Mouse (Mus musculus) adrenal gland, postnatal 36 days (tissue): ENCODE measurements at regions not wholly inside any gene's neighbourhood (a gene's known extent, or its start where the extent isn't known, plus 50 kb on each side); places are given as distances from the start of the nearest gene placed in this dataset.
A peak's percentile ranks its signal among the peaks of the same experiment; 100 is the strongest.

Experiments
- DNase-seq, 2 experiments: peaks; one replicate each; pipeline ENCODE4 v3.0.0; 2021; ENCODE audit warnings: mixed read lengths in 1 of 2

- no peak for DNase-seq
These were observed 144.5 kb upstream of the Tle3 start for GRCm38 (mm10) chr9:61227492-61228229.

DNA sequence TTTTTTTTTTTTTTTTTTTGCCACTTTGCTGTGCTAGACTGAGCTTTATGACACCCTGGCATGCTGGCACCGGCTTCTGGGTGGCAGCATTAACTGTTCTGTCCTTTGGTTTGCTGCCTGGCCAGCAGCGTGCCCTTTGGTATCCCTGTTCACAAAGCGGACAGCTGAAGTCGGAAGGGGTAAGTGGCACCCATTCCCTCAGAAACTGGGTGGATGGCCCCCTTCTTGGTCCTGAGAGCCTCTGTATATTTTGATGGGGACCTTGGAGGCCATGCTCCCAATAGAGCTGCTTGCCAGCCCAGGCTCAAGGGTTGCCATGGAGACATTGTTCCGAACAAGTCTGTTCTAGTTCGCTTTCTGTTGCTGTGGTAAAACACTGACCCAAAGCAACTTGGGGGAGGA lies 143.9 kb upstream of the Tle3 start:
- peak in 1 of 2 experiments; percentile 5 for DNase-seq

DNA sequence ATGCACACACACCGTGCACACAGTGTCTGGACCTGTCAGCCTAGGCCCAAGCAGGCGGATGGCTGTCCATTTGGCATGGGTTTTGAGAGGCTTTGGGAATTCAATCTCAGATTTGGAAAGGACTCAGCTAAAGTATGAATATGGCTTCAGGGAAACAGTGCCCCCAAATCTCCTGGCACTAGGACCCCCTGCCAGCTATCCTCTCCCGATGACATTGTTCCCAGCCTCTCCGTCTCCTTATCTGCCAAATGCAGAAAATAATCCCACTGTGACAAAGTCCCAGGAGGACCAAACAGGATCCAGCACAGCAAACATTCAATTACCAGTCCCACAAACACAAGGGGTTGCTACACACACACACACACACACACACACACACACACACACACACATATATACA lies 141.9 kb upstream of the Tle3 start:
- DNase-seq, result no peak

DNA sequence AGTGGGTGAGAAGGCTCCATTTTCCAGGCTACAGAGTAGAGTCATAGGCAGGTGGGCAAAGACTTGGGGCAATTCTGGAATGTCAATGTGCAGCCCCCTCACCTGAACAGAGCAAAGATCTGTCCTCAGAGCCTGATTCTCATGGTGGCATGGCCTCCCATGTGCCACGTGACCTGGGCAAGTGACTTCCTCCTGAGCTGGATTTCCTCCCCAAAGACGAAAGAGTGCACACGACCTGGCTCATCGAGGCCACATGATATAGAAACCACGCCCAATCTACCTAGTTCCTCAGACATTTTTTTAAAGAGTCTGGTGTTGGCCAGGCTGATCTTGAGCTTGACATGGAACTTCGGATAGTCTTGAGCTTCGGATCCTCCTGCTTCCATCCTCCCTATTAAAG lies 139.5 kb upstream of the Tle3 start:
- no peak for DNase-seq

GRCm38 (mm10) chr9:61233251-61233650 lies 138.9 kb upstream of the Tle3 start:
- no peak for DNase-seq

DNA sequence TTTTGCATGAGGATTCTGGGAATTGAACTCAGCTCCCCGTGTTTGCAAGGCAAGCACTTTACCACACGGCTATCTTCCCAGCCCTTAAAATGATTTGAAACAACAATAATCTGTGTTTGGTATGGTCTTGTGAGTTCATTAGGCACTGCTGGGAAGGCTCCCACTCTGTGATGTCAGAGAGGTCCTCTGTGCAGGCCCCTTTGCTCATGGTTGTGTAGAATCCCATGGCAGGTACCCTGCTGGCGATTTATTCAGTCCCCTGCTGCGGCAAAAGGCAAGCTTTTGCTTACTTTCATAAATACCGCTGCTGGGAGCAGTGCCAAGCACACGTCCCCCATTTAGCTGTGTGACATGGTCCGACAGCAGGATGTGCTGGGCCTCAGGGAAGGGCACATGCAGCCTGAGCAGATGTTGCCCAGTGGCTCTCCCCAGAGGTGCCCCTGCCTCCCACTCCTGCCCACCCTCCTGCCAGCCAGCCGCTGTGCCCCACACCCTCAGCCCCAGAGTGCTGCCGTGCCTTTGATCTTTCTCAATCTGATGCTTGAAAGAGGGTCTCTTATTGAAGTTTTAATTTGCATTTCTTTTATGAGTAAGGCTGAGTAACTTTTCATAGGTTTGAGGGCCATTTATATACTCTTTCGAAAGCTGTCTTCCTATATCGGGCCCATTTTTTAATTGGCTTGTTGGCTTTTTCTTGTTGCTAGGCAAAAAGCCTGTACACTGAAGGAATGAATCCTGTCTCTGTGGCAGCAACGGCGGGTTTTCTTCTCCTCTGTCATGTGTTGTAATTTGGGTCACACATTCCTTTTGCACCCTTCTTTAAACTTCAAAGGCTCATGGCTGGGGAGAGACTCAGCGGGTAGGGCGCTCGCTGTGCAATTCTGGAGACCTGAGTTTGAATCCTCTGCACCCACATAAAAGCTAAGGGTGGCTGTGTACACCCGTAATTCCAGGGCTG lies 136.2 kb upstream of the Tle3 start:
- peak in 1 of 2 experiments; percentile 17 for DNase-seq

DNA sequence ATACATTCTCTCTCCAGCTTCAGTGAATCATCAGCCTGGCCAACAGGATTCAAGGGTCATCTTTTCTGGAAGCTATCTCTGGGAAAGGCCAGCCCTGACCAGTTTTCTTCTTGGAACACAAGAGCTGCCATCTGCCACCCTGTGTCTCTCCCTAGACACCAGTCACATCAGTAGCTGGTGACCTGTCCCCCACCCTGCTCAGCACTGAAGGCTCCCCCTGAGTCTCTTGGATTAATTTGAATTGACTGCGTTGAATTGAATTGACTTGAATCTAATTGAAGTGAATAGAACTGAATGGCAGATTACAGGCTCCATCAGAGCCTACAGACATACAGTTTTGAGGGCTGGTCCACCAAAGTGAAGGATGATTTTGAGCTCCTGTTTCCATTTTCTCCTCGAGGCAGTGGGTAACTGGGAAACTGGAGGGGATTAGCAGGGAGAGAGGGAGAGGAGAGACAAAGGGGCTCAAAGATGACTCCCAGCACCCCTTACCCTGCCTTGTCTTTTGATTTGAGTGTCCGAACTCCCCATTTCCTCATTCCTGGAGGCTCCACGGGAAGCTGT lies 133.4 kb upstream of the Tle3 start:
- no peak for DNase-seq

DNA sequence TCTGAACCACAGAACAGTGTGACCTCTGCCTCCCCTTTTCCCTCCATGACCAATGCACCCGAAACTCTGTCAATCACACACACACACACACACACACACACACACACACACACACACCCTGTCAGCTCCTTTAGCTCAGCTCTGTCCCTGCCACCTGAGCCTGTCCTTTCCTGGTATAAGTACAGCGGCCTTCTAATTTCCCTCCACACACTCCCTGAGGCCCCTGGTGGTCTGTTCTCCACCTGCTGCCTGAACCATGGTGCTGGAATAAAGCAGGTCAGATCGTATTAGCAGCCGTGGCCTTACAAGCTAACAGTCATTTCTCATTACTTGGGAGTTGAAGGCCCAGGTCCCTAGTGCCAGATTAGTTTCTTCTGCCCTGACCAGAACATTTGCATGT lies 132.8 kb upstream of the Tle3 start:
- no peak for DNase-seq

DNA sequence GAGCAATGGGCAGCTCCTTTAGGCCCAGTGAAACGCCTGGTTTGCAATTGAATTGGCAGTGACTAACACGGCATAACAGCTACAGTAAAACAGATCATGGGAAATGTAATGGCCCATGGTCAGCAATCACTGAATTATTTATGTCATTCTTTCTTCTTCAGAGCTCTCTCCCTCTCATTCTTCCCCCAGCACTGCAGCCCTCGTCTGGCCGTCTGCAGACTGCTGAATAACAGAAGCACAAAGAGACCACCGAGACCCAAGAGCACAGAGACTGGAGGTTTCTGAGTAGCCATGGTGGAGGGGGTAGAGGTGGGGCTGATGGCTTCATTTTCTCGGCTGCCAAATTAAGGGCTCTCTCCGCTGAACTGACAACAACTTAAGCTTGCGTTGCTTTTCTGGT lies 130.7 kb upstream of the Tle3 start:
- DNase-seq, result no peak

DNA sequence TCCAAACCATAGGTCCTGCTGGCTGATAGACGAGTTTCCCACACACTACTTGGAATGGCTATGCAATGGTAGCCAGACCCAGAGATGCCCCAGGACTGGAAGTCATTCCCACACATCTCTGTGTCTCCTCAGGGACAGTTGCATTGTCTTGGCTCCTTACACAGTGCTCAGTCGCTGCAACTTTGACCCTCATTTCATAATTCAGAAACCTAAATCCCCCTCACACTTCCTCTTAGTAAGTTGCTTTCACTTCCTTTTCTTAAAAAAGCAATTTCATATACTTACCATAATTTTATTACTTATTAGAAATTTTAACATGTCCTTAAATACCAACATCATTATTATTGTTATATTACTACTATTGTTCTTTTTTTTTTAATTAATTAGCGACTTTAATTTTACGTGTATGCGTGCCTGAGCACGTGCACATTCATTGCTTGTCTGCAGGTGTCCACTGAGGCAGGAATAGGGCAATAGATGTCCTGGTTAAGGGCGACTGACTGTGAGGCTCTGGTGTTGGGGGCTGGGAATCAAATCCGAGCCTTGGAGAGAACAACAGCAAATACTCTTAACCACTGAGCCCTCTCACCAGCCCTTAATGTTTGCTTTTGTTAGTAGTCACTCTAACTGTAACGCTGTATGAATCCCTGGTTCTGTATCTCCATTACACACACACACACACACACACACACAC lies 129.9 kb upstream of the Tle3 start:
- no peak for DNase-seq

- DNase-seq, result no peak
These were observed 128.9 kb upstream of the Tle3 start for GRCm38 (mm10) chr9:61243289-61243688.

GRCm38 (mm10) chr9:61249691-61250425 lies 122.3 kb upstream of the Tle3 start:
- DNase-seq, result no peak

- peak; percentile 19 to 44 for DNase-seq
These were observed 120.6 kb upstream of the Tle3 start for GRCm38 (mm10) chr9:61251606-61252005.

DNA sequence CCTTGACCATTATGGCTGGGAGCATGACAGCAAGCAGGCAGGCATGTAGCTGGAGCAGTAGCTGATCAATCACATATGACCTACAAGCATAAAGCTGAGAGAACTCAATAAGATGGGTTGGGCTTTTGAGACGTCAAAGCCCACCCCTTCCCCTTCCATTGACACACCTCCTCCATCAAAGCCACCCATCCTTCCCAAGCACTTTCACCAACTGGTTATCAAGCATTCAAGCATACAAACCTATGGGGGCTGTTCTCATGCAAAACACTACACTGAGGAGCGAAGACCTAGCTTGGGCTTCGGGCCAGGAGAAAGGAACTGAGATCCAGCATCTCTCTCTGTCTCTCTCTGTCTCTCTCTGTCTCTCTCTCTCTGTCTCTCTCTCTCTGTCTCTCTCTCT lies 118.4 kb upstream of the Tle3 start:
- DNase-seq, result no peak

DNA sequence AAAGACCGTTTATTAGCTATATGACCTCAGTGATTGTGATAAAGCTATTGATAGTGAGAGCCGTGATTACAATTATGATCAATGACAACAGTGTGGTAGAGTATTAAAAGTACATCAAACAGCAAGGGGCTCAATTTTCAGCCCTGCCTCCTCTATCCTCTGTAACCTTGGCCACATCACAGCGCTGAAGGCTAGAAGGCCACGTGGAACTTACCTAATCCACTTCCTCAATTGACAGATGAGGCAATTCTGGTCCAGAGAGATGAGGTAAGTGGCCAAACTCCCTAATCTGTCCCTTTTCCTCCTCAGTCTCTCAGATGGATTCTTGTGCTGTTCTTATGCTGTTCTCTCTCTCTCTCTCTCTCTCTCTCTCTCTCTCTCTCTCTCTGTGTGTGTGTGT lies 114.7 kb upstream of the Tle3 start:
- no peak for DNase-seq

DNA sequence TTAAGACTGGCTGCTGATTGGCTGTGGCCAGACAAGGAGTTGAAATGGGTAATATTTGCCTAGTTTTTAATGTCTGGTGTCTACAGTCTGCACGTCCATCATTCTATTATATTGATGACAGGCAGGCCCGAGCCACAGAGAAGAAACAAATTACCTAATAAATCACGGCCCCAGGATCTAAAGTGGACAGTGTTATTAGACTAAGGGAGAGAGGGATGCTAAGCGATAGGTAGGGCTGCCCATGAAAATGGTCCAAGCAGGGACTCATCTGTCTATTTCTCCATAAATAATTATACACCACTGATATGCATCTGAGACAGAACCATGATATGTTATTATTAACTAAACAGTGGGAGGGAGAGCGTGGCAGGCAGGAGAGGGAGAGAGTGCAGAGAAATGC lies 114.1 kb upstream of the Tle3 start:
- no peak for DNase-seq

- no peak for DNase-seq
These were observed 112.6 kb upstream of the Tle3 start for GRCm38 (mm10) chr9:61259421-61260174.

DNA sequence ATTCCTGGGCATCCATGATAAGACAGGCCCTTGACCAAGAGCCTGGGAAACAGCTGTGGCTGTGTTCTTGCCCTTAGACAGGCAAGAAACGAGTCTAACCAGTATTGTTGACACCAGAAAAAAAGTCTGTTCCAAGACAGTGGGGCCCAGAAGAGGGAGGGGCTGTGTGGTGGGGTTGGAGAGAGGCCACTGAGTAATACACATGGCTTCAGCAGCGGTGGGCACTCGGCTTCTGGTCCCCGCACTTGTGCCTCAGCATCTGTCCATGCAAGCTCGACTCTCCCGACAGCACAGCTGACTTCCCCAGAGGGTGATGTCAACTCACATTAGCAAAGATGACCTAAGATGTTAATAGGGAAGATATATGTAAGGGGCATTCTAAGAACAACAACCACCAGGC lies 110.9 kb upstream of the Tle3 start:
- no peak for DNase-seq

DNA sequence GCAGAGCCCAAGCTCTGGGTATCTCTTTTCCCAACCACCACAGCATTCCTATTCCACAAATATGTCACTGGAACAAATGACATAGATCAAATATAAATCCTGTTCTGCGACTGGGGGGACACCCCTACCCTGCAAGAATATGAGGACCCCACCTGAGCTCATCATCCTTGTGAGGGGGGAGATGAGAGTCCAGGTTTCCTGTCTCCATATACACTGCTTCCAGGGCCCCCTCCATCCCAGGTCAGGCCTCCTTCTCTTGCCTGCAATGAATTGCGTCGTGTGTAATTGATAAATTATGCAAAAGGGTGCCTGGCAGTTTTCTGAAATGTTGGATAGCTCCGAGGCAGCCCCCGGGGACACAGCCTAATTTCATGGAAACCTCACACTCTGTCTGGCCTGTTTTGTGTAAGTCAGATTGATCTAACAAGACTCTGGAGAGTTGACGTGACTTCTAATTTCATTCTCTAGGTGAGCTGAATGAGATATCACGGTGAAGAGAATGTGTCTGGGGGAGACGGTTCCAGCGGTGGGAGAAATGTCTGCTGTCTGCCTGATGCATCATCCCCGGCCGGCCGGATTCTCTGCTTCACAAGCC lies 110.3 kb upstream of the Tle3 start:
- DNase-seq, result no peak

- no peak for DNase-seq
These were observed 108.8 kb upstream of the Tle3 start for GRCm38 (mm10) chr9:61263335-61263734.

DNA sequence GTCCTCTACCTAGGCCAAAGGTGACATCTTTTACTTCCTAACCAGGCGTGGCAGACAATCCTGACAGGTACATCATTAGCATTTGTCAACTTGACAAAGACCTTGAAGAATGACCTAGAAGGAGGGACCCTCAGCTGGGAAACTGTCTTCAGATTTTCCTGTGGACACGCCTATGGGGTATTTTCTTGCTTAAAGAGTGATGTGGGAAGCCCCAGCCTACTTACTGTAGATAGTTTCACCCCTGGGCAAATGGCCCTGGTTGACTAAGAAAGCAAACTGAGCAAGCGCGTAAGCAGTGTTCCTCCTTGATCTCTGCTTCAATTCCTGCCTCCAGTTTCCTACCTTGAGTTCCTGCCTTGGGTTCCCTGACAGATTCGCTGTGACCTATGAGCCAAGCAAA lies 106.7 kb upstream of the Tle3 start:
- no peak for DNase-seq
